Comparison of ENCODE assay signal across 26 mouse cellular contexts in the genomic region with DNA sequence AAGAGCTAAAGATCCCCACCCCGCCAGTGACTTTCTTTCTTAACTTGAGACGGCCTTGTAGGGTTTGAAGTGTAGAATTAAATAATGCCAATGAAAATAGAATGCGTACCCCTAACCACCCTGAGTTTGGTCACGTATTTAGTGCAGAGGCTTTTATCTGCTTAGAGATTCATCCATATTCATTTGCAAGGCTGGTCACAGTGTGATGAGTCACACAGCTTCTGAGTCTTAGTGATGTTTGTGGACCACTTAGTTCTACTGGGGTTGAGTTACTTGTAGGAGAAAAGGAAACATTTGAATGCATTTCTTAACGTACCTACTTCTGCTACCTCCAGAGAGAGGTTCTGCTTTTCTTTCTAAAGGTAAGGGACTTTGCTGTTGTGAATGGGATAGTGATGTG.
"Had no signal": no experiment of that assay in that cellular context is flagged by ENCODE, and none has a peak within 500 bp of the region (broad histone marks: within the 10 kb centered on the region; RNA-seq: fewer than 3 reads in every experiment).

No protein-coding gene starts in this region.

- H3K9me3 ChIP-seq: heart, embryonic 10.5 days; heart, embryonic 13.5 days; heart, embryonic 15.5 days; hindbrain, embryonic 13.5 days; hindbrain, embryonic 15.5 days; kidney, embryonic 15.5 days; limb, embryonic 13.5 days; limb, embryonic 15.5 days; liver, embryonic 12.5 days had no signal

- H3K4me3 ChIP-seq: heart, embryonic 10.5 days; heart, embryonic 13.5 days; heart, embryonic 15.5 days; hindbrain, embryonic 13.5 days; hindbrain, embryonic 15.5 days; kidney, embryonic 15.5 days; limb, embryonic 13.5 days; limb, embryonic 15.5 days; liver, embryonic 12.5 days had no signal

- H3K27ac ChIP-seq: heart, embryonic 13.5 days; heart, embryonic 15.5 days; hindbrain, embryonic 13.5 days; hindbrain, embryonic 15.5 days; hindbrain, postnatal 0 days; kidney, embryonic 15.5 days; kidney, postnatal 0 days; limb, embryonic 13.5 days; limb, embryonic 15.5 days; liver, embryonic 12.5 days; liver, embryonic 14.5 days had no signal

- H3K4me1 ChIP-seq: hindbrain, embryonic 13.5 days; hindbrain, embryonic 15.5 days; kidney, embryonic 15.5 days; liver, embryonic 12.5 days had no signal

- ATAC-seq: hindbrain, postnatal 0 days; intestine, embryonic 16.5 days; liver, embryonic 12.5 days had no signal

- H3K4me2 ChIP-seq: heart, embryonic 13.5 days; heart, embryonic 15.5 days; hindbrain, embryonic 13.5 days; hindbrain, embryonic 15.5 days; kidney, embryonic 15.5 days; limb, embryonic 13.5 days; limb, embryonic 15.5 days; liver, embryonic 12.5 days had no signal

- H3K27me3 ChIP-seq: heart, embryonic 13.5 days; heart, embryonic 15.5 days; hindbrain, embryonic 13.5 days; hindbrain, embryonic 15.5 days; kidney, embryonic 15.5 days; limb, embryonic 13.5 days; limb, embryonic 15.5 days; liver, embryonic 12.5 days had no signal

- H3K9ac ChIP-seq: heart, embryonic 13.5 days; heart, embryonic 15.5 days; hindbrain, embryonic 13.5 days; hindbrain, embryonic 15.5 days; kidney, embryonic 15.5 days; limb, embryonic 13.5 days; limb, embryonic 15.5 days; liver, embryonic 12.5 days; liver, embryonic 14.5 days had no signal

- DNase-seq: gastrocnemius, postnatal 14 days; gastrocnemius, postnatal 36 days; heart, adult 18-20 months; heart, postnatal 14 days; heart, postnatal 36 days; kidney, adult 11 months; kidney, adult 2 months; kidney, adult 9 months; kidney, postnatal 14 days; kidney, postnatal 36 days; layer of hippocampus, adult 9-11 months; layer of hippocampus, postnatal 36 days; left cerebral cortex, postnatal 4 days had no signal
